Mouse (Mus musculus): ENCODE data around the gene Nudt8. TPM values are rescaled to one million over a fixed set of nuclear protein-coding genes. Genes with fewer than 3 reads are reported as not detected.

The Nudt8 gene
- polyA plus RNA-seq, 1 experiment from 2014 or later, result 39.3 TPM

DNA sequence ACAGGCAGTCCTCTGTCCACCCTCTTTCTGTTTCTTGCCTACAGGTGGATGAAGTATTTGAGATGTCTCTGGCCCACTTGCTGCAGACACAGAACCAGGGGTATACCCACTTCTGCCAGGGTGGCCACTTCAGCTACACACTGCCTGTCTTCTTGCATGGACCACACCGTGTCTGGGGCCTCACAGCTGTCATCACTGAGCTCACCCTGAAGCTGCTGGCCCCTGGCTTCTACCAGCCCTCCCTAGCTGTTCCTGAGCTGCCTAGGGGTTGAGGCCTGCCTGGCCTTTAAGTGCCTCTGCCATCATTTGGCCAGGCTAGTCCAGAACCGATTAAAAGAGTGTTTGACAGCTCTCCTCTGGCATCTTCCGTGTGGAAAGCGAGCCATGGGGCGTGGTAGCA lies 1.4 kb downstream of the Nudt8 start:
- peak overlapping the region; percentile 94; the same call in 1 of the 2 replicates for H3K4me2 ChIP-seq (replicated peaks; ENCODE audit: low read depth)
- WGBS, result 81% methylated on average over 5 of the region's 5 CpGs
- H3K27me3 ChIP-seq (ENCODE audit: control insufficient read depth, insufficient read depth, low read length), result no peaks in the 10 kb centered on the region
- DNase-seq (ENCODE audit: low spot score) (no peak), ATAC-seq (ENCODE audit: low FRiP score, low TSS enrichment) (no peak)
- H3K9me3 ChIP-seq (ENCODE audit: control insufficient read depth, low read length), result no peaks in the 10 kb centered on the region
- no peak overlapping the region for H3K4me3 ChIP-seq (ENCODE audit: low read depth, low read length)
- no peak overlapping the region for H3K9ac ChIP-seq (ENCODE audit: low read length)
- H3K4me1 ChIP-seq (replicated peaks; ENCODE audit: control insufficient read depth, insufficient read depth), result peaks cover 3% of the 10 kb centered on the region; the same call in 1 of the 2 replicates
- peaks cover 6% of the 10 kb centered on the region; the same call in 1 of the 2 replicates for H3K36me3 ChIP-seq (ENCODE audit: control insufficient read depth, insufficient read depth, low read length)
- no peak overlapping the region for H3K27ac ChIP-seq (replicated peaks)
- TF ChIP-seq CTCF (IDR thresholded peaks at IDR 0.05; ENCODE audit: low read depth), result no peak
- TF ChIP-seq EP300 (optimal IDR thresholded peaks at IDR 0.05), result no peak

DNA sequence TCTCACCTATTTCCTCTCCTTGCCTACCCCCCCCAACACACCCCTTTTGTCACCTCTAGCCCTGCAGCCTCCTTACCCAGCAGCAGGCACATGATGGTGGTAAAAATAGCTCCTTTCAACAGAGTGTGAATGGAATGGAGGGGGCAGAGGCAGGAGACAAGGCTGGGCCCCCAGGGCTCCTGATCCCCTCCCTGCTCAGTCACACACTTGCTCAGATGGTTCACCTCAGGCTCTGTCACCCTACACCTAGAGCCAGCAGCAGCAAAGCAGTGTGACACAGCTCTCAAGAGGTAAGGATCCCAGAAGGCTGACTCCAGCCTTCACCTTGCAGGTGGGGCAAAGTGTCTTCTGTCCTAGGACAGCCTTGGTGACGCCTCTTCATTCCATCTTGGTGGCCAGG lies 2.7 kb downstream of the Nudt8 start, which contains the start of gene Doc2g:
Doc2g (plus strand) TSS at position 202 of the 400 bp plus-strand sequence.
- Histone ChIP-seq H3K27ac (replicated peaks) (no peak within 1 kb of the TSS), H3K36me3 (ENCODE audit: control insufficient read depth, insufficient read depth, low read length) (peaks cover 9% of the 10 kb centered on the region; the same call in 1 of the 2 replicates), H3K27me3 (ENCODE audit: control insufficient read depth, insufficient read depth, low read length) (no peaks in the 10 kb centered on the region), H3K4me2 (replicated peaks; ENCODE audit: low read depth) (no peak within 1 kb of the TSS), H3K4me1 (replicated peaks; ENCODE audit: control insufficient read depth, insufficient read depth) (peaks cover 3% of the 10 kb centered on the region; the same call in 1 of the 2 replicates), H3K9me3 (ENCODE audit: control insufficient read depth, low read length) (no peaks in the 10 kb centered on the region), H3K4me3 (ENCODE audit: low read depth, low read length) (no peak within 1 kb of the TSS), H3K9ac (ENCODE audit: low read length) (no peak within 1 kb of the TSS)
- ATAC-seq (ENCODE audit: low FRiP score, low TSS enrichment), result no peak
- no peak for TF ChIP-seq EP300 (optimal IDR thresholded peaks at IDR 0.05)
- TF ChIP-seq CTCF (IDR thresholded peaks at IDR 0.05; ENCODE audit: low read depth), result no peak
- DNase-seq (ENCODE audit: low spot score), result no peak
- WGBS, result 76% methylated on average over 1 of the region's 1 CpGs

DNA sequence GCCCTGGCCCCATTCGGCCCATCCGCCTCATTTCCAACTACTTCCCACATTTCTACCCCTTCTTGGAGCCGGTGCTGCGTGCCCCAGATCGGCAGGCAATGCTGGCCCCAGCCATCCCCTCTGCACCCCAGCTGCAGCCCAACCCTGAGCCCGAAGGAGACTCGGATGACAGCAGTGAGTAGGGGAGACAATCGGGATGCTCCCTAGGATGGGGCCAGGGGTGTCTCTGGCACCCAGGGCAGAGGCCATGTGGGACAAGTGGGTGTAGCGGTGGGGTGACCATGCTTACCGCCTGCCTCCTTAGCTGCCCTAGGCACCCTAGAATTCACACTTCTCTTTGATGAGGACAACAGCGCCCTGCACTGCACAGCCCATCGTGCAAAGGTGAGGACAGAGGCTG lies 3.3 kb downstream of the Nudt8 start:
- Histone ChIP-seq H3K4me1 (replicated peaks; ENCODE audit: control insufficient read depth, insufficient read depth) (peaks cover 3% of the 10 kb centered on the region; the same call in 1 of the 2 replicates), H3K9me3 (ENCODE audit: control insufficient read depth, low read length) (no peaks in the 10 kb centered on the region), H3K4me3 (ENCODE audit: low read depth, low read length) (no peak overlapping the region), H3K9ac (ENCODE audit: low read length) (no peak overlapping the region), H3K27me3 (ENCODE audit: control insufficient read depth, insufficient read depth, low read length) (no peaks in the 10 kb centered on the region), H3K36me3 (ENCODE audit: control insufficient read depth, insufficient read depth, low read length) (peaks cover 9% of the 10 kb centered on the region; the same call in 1 of the 2 replicates), H3K27ac (replicated peaks) (no peak overlapping the region), H3K4me2 (replicated peaks; ENCODE audit: low read depth) (no peak overlapping the region)
- DNase-seq (ENCODE audit: low spot score) (no peak), ATAC-seq (ENCODE audit: low FRiP score, low TSS enrichment) (no peak)
- WGBS, result 78% methylated on average over 12 of the region's 12 CpGs
- TF ChIP-seq EP300 (optimal IDR thresholded peaks at IDR 0.05) (no peak), CTCF (IDR thresholded peaks at IDR 0.05; ENCODE audit: low read depth) (no peak)

DNA sequence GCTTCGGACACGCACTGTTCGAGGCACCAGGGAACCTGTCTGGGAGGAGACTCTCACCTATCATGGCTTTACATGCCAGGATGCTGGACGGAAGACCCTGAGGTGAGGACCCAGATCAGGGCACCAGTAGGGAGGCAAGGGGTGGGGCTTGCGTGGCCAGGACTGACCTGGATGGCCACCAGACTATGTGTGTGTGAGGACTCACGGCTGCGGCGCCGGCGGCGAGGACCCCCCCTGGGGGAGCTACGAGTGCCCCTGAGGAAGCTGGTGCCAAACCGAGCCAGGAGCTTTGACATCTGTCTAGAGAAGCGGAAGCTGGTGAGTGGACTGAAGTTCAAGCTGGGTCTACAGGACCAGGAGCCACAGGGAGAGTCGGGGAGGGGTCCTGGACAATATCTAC lies 4.0 kb downstream of the Nudt8 start:
- no peak overlapping the region for H3K4me2 ChIP-seq (replicated peaks; ENCODE audit: low read depth)
- H3K4me1 ChIP-seq (replicated peaks; ENCODE audit: control insufficient read depth, insufficient read depth), result peaks cover 3% of the 10 kb centered on the region; the same call in 1 of the 2 replicates
- no peak for DNase-seq (ENCODE audit: low spot score)
- no peaks in the 10 kb centered on the region for H3K9me3 ChIP-seq (ENCODE audit: control insufficient read depth, low read length)
- WGBS, result 84% methylated on average over 15 of the region's 15 CpGs
- no peak for ATAC-seq (ENCODE audit: low FRiP score, low TSS enrichment)
- no peak overlapping the region for H3K27ac ChIP-seq (replicated peaks)
- no peak overlapping the region for H3K4me3 ChIP-seq (ENCODE audit: low read depth, low read length)
- TF ChIP-seq EP300 (optimal IDR thresholded peaks at IDR 0.05), result no peak
- no peak for TF ChIP-seq CTCF (IDR thresholded peaks at IDR 0.05; ENCODE audit: low read depth)
- peaks cover 9% of the 10 kb centered on the region; the same call in 1 of the 2 replicates for H3K36me3 ChIP-seq (ENCODE audit: control insufficient read depth, insufficient read depth, low read length)
- no peaks in the 10 kb centered on the region for H3K27me3 ChIP-seq (ENCODE audit: control insufficient read depth, insufficient read depth, low read length)
- H3K9ac ChIP-seq (ENCODE audit: low read length), result no peak overlapping the region

DNA sequence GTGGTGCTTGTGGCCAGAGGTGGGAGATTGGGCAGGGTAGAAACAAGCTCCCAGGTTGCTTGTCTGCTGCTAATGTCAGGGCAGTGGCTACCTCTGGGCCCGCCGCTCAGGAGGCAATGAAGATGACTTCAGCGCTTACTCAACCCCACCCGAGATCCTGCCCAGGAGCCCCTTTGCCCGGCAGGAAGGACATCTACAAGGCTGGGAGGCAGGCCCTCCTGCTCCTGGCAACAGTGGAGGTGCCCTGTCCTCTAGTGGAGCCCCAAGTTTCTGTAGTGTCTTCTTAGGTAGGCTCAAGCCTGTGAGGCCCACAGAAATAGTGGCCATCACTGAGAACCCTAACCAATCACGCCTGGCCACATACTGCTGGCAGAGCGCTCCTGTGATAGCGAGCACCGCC lies 4.7 kb downstream of the Nudt8 start:
- no peaks in the 10 kb centered on the region for H3K9me3 ChIP-seq (ENCODE audit: control insufficient read depth, low read length)
- DNase-seq (ENCODE audit: low spot score) (no peak), ATAC-seq (ENCODE audit: low FRiP score, low TSS enrichment) (no peak)
- peaks cover 3% of the 10 kb centered on the region; the same call in 1 of the 2 replicates for H3K4me1 ChIP-seq (replicated peaks; ENCODE audit: control insufficient read depth, insufficient read depth)
- H3K4me2 ChIP-seq (replicated peaks; ENCODE audit: low read depth), result no peak overlapping the region
- no peak overlapping the region for H3K27ac ChIP-seq (replicated peaks)
- H3K27me3 ChIP-seq (ENCODE audit: control insufficient read depth, insufficient read depth, low read length), result no peaks in the 10 kb centered on the region
- H3K36me3 ChIP-seq (ENCODE audit: control insufficient read depth, insufficient read depth, low read length), result peaks cover 9% of the 10 kb centered on the region; the same call in 1 of the 2 replicates
- no peak overlapping the region for H3K9ac ChIP-seq (ENCODE audit: low read length)
- H3K4me3 ChIP-seq (ENCODE audit: low read depth, low read length), result no peak overlapping the region
- WGBS, result 80% methylated on average over 9 of the region's 9 CpGs
- no peak for TF ChIP-seq CTCF (IDR thresholded peaks at IDR 0.05; ENCODE audit: low read depth)

DNA sequence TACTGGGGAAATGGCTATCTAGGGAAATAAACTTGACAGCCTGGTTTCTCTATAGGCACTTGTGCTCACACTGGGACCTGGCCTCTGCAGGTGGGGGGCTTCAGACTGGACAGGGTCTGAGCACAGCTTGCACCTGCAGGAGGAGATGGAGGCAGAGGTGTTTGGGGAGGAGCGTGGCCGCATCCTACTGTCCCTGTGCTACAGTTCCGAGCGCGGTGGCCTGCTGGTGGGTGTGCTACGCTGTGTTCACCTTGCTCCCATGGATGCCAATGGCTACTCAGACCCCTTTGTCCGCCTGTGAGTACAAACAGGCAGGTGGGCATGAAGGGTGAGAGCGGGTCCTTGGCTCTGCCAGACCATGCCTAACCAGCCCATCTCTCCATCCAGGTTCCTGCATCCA lies 5.6 kb downstream of the Nudt8 start:
- 94% methylated on average over 8 of the region's 8 CpGs for WGBS
- TF ChIP-seq EP300 (optimal IDR thresholded peaks at IDR 0.05) (no peak), CTCF (IDR thresholded peaks at IDR 0.05; ENCODE audit: low read depth) (no peak)
- Histone ChIP-seq H3K4me1 (replicated peaks; ENCODE audit: control insufficient read depth, insufficient read depth) (peaks cover 3% of the 10 kb centered on the region; the same call in 1 of the 2 replicates), H3K9ac (ENCODE audit: low read length) (no peak overlapping the region), H3K4me3 (ENCODE audit: low read depth, low read length) (no peak overlapping the region), H3K36me3 (ENCODE audit: control insufficient read depth, insufficient read depth, low read length) (peaks cover 9% of the 10 kb centered on the region; the same call in 1 of the 2 replicates), H3K9me3 (ENCODE audit: control insufficient read depth, low read length) (no peaks in the 10 kb centered on the region), H3K27me3 (ENCODE audit: control insufficient read depth, insufficient read depth, low read length) (no peaks in the 10 kb centered on the region), H3K4me2 (replicated peaks; ENCODE audit: low read depth) (no peak overlapping the region), H3K27ac (replicated peaks) (no peak overlapping the region)
- DNase-seq (ENCODE audit: low spot score) (no peak), ATAC-seq (ENCODE audit: low FRiP score, low TSS enrichment) (no peak)
